Mouse (Mus musculus) gastrocnemius, postnatal 25 days (tissue): ENCODE measurements around the gene Arhgef25. TPM values are rescaled to one million over a fixed set of nuclear protein-coding genes. Genes with fewer than 3 reads are reported as not detected.

Source experiments
- DNase-seq: peaks from one replicate; pipeline ENCODE4 v3.0.0; 2022
- long read RNA-seq, 2 experiments: library from polyadenylated mRNA; stranded (forward); transcript quantifications; one replicate each; pipeline ENCODE4 v2.0.0; 2021
- total RNA-seq, 2 experiments: library from RNA; stranded (reverse); gene quantifications; 1 replicate in 1 of 2; 2 replicates in 1 of 2; pipeline ENCODE4 v1.2.3; 2021

Arhgef25 gene
- total RNA-seq = 1 to 10 TPM; 8.7 to 9.3 TPM
- long read RNA-seq, experiment 1, partial matches to known transcripts = 1 of 8 reads
- long read RNA-seq, experiment 1, other reads (novel, unspliced or antisense) = 3 of 8 reads
- long read RNA-seq, experiment 2, partial matches to known transcripts = 0 of 8 reads
- long read RNA-seq, experiment 2, other reads (novel, unspliced or antisense) = 2 of 8 reads

- DNase-seq = peak; percentile 76
Observed at GRCm38 (mm10) chr10:127189651-127190381, at the start of gene Arhgef25. Gene Arhgef25 (minus strand): TSS chr10:127190083.

- no peak for DNase-seq
Observed at GRCm38 (mm10) chr10:127238241-127238824, 48.5 kb upstream of the Arhgef25 start.

GRCm38 (mm10) chr10:127236541-127236940 lies 46.7 kb upstream of the Arhgef25 start:
- no peak for DNase-seq

GRCm38 (mm10) chr10:127233141-127233540 lies 43.3 kb upstream of the Arhgef25 start:
- DNase-seq = no peak

GRCm38 (mm10) chr10:127231741-127232140 lies 41.9 kb upstream of the Arhgef25 start:
- no peak for DNase-seq

GRCm38 (mm10) chr10:127230693-127231092 lies 40.8 kb upstream of the Arhgef25 start:
- no peak for DNase-seq

GRCm38 (mm10) chr10:127228897-127229296 lies 39.0 kb upstream of the Arhgef25 start:
- no peak for DNase-seq

- no peak for DNase-seq
Observed at GRCm38 (mm10) chr10:127227163-127227562, 37.3 kb upstream of the Arhgef25 start.

GRCm38 (mm10) chr10:127226318-127226895 lies 36.5 kb upstream of the Arhgef25 start:
- DNase-seq = no peak

GRCm38 (mm10) chr10:127225732-127226131 lies 35.8 kb upstream of the Arhgef25 start:
- no peak for DNase-seq

- DNase-seq = no peak
Observed at GRCm38 (mm10) chr10:127225213-127225612, 35.3 kb upstream of the Arhgef25 start.

GRCm38 (mm10) chr10:127218339-127218738 lies 28.5 kb upstream of the Arhgef25 start:
- DNase-seq = no peak

- DNase-seq = no peak
Observed at GRCm38 (mm10) chr10:127217177-127217576, 27.3 kb upstream of the Arhgef25 start.

GRCm38 (mm10) chr10:127216456-127216855 lies 26.6 kb upstream of the Arhgef25 start:
- no peak for DNase-seq

- no peak for DNase-seq
Observed at GRCm38 (mm10) chr10:127214422-127214803, 24.5 kb upstream of the Arhgef25 start.

- DNase-seq = no peak
Observed at GRCm38 (mm10) chr10:127213704-127214421, 24.0 kb upstream of the Arhgef25 start.

GRCm38 (mm10) chr10:127213272-127213671 lies 23.4 kb upstream of the Arhgef25 start:
- no peak for DNase-seq

- peak; percentile 92 for DNase-seq
Observed at GRCm38 (mm10) chr10:127211414-127211854, 21.6 kb upstream of the Arhgef25 start, which contains the start of gene Pip4k2c. Gene Pip4k2c (minus strand): TSS chr10:127211585.

- DNase-seq = no peak
Observed at GRCm38 (mm10) chr10:127210961-127211405, 21.1 kb upstream of the Arhgef25 start.

- no peak for DNase-seq
Observed at GRCm38 (mm10) chr10:127209928-127210570, 20.2 kb upstream of the Arhgef25 start.

- DNase-seq = no peak
Observed at GRCm38 (mm10) chr10:127208921-127209320, 19.0 kb upstream of the Arhgef25 start.

- DNase-seq = no peak
Observed at GRCm38 (mm10) chr10:127205373-127205772, 15.5 kb upstream of the Arhgef25 start.
